Mouse (Mus musculus) layer of hippocampus, adult 11-12 months (tissue): ENCODE results near the gene Olfr913.

Experiments used
- DNase-seq: peaks from one replicate; pipeline ENCODE4 v3.0.0; 2022; ENCODE audit warnings: low spot score

Olfr913 gene

DNA sequence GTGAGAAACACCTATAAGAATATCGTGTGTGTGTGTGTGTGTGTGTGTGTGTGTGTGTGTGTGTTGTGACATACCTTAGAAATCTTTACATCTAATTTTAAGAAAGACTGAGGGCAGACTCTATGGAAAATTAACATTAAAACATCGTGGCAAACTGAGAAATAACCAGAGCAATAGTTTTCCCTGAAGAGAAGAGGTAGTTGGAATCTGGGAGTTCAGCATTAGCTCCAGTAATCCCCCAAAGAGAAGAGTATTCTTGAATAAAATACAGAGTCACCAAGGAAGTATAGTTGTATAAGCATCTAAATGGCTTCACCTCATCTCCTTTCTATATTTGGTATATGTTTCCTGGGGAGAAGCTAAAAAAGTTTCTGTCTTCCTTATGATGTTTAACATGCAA, at the start of gene Olfr913:
Gene Olfr913 (plus strand): TSS at position 301 of the 400 bp plus-strand sequence.
- no peak for DNase-seq

DNA sequence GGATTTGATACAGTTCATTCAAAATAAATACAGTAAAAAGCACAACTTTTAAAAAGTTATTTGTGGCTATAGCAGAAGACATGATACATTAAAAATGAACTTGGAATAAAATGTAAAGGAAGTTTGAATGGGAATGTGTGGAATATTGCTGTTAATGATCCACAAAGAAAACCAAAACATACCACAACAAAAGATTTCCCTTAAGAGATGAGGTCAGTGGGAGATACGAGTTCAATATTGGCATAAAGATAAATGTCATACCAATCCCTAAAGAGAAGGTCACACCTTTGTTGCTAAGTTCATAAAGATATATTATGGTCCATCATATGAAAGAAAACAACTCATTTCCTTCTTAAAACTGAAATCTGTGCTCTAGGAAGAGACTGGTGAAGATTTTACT, 12.7 kb upstream of the Olfr913 start, which contains the start of gene Olfr912:
Gene Olfr912 (plus strand): TSS at position 301 of the 400 bp plus-strand sequence.
- no peak for DNase-seq

DNA sequence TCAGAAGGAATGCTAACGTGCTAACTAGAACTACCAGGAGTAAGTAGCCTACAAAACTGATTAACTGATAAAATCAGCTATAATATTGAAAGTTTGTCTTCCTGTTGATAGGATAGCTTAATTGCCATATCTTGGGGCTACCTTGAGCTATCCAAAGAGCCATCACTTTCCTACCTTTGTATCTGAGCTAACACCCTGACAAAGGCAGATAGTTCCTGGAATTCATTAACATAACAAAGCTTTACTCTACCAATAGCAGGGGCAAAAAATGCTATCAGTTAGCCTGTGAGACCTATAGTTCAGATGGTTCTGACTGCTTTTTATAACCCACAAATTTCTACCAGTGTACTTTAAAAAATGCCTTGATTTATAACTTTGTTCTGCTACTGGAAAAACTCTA, 1.5 kb upstream of the Olfr913 start:
- no peak for DNase-seq

DNA sequence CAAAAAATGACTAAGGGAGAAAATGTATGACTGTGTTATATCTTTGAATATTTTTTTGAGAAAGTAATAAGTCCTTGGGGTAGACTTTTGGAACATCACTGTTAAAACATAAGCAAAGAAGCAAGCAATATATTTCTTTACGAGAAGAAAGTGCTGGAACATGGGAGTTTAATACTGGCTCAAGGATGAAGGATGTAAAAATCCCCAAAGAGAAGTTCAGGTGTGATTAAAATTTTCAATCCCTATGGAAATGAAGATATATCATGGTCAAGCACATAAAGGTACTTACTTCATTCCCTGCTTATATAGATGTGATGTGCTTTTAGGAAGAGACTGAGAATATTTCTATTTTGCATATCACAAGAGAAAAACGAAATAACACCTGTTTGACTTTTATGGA, 12.2 kb downstream of the Olfr913 start, which contains the start of gene Olfr914:
Gene Olfr914 (plus strand): TSS at position 301 of the 400 bp plus-strand sequence.
- no peak for DNase-seq

DNA sequence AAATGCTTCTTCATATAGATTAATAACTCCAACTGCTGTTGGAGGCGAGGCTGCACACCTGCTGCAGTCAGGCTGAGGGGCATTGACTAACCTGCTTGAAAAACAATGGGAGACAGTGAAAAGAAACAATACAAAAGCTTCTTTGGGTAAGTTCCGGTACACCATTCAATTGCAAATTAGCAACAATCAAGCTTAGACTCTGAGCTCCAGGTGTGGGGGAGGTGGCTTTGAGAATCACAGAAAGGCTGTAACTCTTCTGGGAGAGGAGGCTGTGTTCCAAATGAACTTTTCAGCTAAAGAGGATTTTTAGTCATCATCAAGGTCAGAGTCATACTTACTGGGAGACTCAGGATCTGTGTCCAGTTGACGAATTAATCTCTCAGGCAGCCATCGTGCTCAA, 39.8 kb downstream of the Olfr913 start:
- DNase-seq, result no peak
